Mouse (Mus musculus) C2C12 (cell line): ENCODE measurements around the gene Xylt2.

Source experiments
- CTCF ChIP-seq: IDR thresholded peaks from one replicate; pipeline ENCODE4 v1.5.1; 2011; ENCODE audit not compliant: control insufficient read depth, insufficient read depth, insufficient read length
- MYOD1 ChIP-seq: IDR thresholded peaks from one replicate; pipeline ENCODE4 v1.6.1; 2011; ENCODE audit warnings: low read depth; ENCODE audit not compliant: control insufficient read depth, insufficient read length

GRCm38 (mm10) chr11:94615494-94615893, 61.8 kb downstream of the Xylt2 start:
- no peak for TF ChIP-seq MYOD1
- TF ChIP-seq CTCF, result no peak
